Mouse (Mus musculus) left cerebral cortex, adult 18-20 months (tissue): ENCODE data around the gene Sco2. TPM values are rescaled to one million over a fixed set of nuclear protein-coding genes. Genes with fewer than 3 reads are reported as not detected.

Source experiments
- DNase-seq, 2 experiments: peaks; one replicate each; pipeline ENCODE4 v3.0.0; 2021 to 2022; ENCODE audit warnings: low spot score in 2 of 2, mixed read lengths in 1 of 2
- long read RNA-seq, 2 experiments: library from polyadenylated mRNA; stranded (forward); transcript quantifications; one replicate each; pipeline ENCODE4 v2.0.0; 2021
- total RNA-seq, 2 experiments: library from RNA; stranded (reverse); gene quantifications; 2 replicates each; pipeline ENCODE4 v1.2.3; 2021

The Sco2 gene
- total RNA-seq = 10 to 100 TPM; 27.7 to 28.6 TPM
- long read RNA-seq, experiment 1, transcript Sco2-201 (3 exons, 1,145 nt) = major isoform, 7 of 20 reads
- long read RNA-seq, experiment 1, partial matches to known transcripts = 11 of 20 reads
- long read RNA-seq, experiment 1, other reads (novel, unspliced or antisense) = 0 of 20 reads
- long read RNA-seq, experiment 2, transcript Sco2-201 (3 exons, 1,145 nt) = major isoform, 6 of 15 reads
- long read RNA-seq, experiment 2, partial matches to known transcripts = 8 of 15 reads
- long read RNA-seq, experiment 2, other reads (novel, unspliced or antisense) = 0 of 15 reads

DNA sequence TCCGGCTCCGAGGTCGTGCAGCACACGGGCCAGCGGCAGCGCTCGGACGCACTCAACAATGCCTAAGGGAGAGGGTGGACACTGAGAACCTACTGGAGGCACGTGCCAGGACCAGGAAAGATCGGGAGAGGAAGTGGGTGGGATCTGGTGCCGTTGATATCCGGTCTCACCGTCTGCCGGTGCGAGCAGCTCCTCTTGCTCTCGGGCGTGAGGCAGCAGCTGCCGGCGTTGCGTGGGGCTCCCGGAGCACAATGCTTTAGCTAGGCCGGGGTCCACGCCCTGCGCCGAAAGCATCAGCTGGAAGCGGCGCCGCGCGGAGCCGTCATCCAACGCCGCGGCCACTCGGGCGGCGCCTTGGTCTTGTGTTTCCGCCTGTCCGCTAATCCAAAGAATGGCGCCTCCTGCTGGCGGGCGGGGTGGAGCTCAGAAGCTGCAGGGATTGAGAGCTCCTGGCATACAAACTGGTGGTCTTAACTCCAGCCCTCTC is at the start of gene Sco2:
TSS of gene Sco2 (minus strand) at position 85 of the 487 bp plus-strand sequence.
- DNase-seq = peak; percentile 93 to 96

- DNase-seq = no peak
Measured at GRCm38 (mm10) chr15:89421938-89422337, 48.3 kb upstream of the Sco2 start.

DNA sequence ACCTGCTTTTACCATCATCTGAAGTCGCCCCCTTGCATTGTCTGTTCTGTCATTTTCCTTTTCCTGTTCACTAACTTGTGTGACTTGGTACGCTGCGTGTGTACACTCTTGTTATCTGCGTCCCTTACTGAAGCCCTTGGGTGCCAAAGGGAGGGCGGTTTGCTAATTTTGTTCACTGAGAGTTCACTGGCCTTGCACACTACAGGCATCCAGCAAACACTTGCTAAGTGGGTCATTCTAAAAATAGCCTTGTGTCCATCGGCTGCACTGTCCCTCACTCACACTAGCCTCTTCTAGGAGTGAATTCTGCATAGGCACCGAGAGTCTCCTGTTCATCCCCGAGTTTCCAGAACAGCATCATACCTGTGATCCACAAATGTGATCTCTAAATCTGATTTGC is 41.6 kb upstream of the Sco2 start:
- DNase-seq = no peak

DNA sequence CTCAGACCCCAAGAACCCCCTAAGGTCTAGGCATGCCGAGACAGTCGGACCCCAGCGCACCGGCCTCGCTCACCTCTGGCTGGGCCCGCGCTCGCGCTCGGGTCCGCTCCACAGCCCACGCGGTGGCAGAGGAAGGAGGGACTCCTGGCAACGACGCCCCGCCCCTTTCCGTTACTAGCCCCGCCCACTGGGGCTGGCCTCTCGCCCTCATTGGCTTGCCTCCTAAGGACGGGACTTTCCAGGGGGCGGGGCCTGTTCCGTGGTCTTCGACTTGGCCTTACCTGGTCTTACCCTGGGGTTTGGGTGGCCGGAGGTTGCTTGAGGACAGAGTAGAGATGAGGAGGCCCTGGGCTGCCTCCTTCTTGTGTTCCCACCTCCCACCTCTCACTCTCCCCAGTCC is 36.5 kb upstream of the Sco2 start, which contains the start of gene Syce3:
TSS of gene Syce3 (minus strand) at position 386 of the 400 bp plus-strand sequence.
- DNase-seq = no peak

GRCm38 (mm10) chr15:89406691-89407090 is 33.0 kb upstream of the Sco2 start:
- no peak for DNase-seq

DNA sequence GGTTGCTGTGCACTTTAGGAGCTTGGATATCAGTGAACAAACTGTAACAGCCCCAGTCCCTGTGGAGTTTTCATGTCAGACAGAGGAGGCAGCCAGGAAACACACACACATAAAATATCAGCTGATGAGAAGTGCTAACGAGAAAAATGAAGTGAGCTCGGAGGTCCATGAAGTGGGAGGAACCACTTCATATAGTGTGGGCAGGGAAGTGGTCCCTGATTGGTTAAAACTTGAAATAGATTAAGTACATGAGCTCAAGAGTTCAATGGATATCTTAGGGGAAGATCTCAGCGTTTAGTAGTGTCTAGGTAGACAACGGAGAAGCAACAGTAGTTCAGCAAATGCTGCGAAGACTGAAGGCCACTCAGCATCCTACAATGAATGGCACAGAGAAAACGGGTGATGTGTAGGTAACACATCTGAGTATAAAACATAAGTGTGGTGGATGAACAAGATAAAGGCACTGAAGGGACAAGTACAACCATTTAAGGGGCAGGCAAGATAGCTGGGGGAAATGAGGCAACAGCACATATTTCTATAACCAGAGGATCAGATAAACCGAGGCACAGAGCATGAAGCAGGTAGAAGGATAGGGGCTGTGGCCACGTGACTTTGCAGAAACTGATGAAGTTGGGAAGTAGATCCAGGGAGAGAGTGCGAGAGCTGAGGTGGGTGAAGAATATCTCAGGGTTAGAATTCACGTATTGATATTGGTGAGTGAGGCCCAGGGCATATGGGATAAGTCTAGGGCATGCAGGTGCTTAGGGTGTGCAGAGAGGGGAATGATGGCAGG is 31.4 kb upstream of the Sco2 start:
- no peak for DNase-seq

DNA sequence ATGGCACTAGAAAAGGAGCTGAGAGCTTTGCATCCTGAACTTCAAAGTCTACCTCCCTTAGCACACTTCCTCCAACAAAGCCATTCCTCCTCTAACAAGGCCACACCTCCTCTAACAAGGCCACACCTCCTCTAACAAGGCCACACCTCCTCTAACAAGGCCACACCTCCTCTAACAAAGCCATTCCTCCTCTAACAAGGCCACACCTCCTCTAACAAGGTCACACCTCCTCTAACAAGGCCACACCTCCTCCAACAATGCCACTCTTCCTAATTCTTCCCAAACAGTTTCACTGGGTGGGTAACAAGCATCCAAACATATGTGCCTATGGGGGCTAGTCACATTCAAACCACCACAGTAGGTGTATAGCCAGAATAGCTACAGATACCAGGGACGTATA is 28.8 kb upstream of the Sco2 start:
- no peak for DNase-seq

DNA sequence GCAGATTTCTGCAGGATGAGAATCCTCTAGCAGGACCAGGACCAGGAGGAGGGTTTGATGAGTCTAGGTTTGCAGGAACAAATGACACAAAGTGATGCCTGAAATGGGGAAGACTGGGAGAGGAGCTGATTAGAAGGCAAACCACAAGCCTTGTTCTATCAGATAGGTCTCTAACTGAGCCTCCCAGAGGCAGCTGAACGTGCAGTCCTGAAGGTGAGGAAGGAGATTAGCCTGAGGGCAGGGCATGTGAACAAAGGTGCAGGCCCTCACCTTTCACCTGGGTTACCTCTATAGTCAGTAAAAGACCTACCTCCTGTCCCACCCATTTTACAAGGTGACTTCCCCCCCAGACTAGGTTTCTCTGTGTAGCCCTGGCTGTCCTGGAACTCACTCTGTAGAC is 26.1 kb upstream of the Sco2 start:
- no peak for DNase-seq

GRCm38 (mm10) chr15:89398146-89398545 is 24.5 kb upstream of the Sco2 start:
- DNase-seq = no peak

DNA sequence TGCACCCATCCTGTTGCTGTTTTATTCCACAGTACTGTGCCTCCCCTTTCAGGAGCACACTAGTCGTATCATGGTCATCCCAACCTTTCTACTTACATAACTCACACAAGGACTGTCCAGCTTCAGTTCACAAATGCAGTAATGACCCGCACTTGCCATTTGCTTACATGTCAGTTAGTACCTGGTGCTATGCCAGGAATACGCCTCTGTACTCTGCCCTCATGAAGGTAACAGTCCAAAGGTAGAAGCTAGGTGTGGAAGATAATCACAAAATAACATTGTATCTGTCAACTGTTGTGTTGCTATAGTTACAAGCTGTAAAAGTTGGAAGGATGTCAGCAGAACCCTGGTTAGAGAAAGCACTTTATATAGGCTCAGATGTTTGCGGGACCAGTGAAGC is 23.2 kb upstream of the Sco2 start:
- DNase-seq = no peak

GRCm38 (mm10) chr15:89390081-89390480 is 16.4 kb upstream of the Sco2 start:
- no peak for DNase-seq

- DNase-seq = no peak
Measured at GRCm38 (mm10) chr15:89387127-89387526, 13.5 kb upstream of the Sco2 start.

GRCm38 (mm10) chr15:89384617-89385016 is 11.0 kb upstream of the Sco2 start, which contains the start of gene Klhdc7b:
Klhdc7b (plus strand) TSS chr15:89384917.
- no peak for DNase-seq

DNA sequence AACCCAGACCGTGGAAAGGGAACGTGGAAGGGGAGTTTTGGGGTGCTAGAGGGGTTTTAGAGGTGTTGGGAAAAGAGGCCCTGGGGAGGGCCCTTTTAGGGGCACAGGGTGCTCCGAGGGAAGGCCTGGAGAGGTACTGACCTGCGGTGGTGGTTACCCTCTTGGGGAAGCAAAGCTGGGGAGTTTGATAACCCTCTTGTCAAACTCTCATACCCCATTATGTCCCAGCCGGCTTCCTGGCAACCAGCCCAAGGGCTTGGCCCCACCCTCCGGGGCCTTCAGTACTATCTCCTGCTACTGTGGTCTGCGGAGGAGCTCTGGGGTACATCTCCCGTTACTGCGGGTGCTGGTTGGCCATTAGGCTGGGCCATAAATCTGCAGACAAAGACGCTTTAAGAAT is 5.8 kb upstream of the Sco2 start:
- DNase-seq = no peak

DNA sequence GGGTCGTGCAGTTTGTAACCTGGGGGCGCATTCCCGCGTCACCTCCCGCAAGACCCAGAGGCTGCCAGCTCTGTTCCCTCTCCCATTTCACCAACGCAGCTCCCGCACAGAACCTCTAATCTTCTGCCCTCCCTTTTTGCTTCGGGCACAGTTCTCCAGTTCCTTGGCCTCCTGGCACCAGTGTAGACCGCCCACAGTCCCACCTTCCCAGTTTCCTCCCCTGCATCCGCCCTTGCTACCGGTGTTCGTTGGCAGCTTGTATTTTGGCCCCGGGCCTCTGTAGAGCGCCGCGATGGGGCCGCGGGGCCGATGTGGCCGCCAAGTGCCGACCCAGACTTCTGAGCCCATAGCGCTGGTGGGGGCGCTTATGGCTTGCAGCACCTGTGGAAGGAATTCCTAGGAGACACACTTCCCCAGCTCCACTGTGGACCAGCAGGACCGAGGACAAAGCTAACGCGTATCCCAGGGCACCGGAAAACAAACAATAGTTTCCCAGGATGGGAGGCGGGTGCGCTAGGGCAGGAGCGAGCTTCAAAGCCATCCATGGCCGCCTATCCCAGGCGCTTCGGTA is 5.3 kb upstream of the Sco2 start, which contains the start of gene Odf3b:
TSS of gene Odf3b (minus strand) at position 452 of the 571 bp plus-strand sequence.
- DNase-seq = no peak

DNA sequence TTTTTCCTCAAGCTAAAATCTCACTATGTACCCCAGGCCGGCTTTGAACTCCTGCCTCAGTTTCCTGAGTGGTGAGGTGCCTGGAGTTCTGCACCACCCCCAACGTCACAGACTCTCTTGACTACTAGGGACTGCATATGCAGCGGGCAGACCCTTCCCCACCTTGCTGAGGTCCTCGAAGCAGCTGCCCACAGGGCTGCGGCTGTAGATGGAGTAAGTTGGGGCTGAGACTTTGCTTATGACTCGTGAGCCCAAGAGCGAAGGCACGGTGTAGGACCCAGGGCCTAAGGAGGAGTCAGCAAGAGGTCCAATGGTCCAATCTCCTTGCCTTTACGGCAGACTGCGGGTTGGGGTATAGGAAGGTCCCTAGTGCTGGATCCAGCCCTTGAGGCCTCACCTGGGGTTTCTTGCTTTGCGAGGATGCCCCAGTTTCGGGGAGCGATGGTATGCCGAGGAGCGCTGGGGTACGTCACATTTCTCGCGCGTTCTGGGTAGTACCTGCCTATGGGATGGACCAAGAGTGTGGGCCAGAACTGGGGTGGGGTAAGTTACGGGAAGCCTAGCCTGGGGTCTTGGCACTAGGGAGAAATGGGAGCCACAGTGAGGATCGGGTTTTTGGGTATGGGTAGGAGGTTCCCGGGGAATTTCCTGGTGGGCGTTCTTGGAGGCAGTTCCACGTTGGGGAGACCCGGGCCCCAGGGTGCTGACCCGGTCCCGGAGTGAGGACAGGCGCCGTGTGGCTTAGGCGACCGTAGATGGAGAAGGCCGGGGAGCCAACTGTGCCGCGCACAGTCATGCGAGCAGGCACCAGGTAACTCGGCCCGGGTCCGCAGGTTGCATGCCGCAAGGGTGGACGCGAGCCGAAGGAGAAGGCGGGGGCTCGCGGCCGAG is 4.5 kb upstream of the Sco2 start:
- no peak for DNase-seq

DNA sequence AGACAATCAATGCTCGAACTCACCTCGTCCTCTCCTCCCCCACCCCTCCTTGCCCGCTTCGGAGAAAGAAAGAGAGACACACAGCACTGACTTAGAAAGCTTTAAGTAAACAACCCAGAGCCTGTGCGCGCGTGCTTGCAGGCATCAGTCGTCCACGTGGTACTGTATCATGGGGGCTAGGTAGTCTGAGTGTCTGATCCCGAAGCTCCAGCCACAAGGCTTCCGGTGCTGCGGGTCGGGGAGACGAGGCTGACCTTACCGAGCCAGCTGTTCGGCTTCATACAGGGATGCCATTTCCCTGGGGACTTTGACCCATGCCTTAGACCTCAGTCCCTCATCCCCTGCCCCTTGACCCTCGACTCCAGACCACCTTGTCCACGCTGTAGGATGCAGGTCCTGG is 3.7 kb upstream of the Sco2 start:
- no peak for DNase-seq

- DNase-seq = no peak
Measured at GRCm38 (mm10) chr15:89376957-89377356, 3.3 kb upstream of the Sco2 start, which contains the start of gene Tymp. Tymp (minus strand) TSS chr15:89377039.

DNA sequence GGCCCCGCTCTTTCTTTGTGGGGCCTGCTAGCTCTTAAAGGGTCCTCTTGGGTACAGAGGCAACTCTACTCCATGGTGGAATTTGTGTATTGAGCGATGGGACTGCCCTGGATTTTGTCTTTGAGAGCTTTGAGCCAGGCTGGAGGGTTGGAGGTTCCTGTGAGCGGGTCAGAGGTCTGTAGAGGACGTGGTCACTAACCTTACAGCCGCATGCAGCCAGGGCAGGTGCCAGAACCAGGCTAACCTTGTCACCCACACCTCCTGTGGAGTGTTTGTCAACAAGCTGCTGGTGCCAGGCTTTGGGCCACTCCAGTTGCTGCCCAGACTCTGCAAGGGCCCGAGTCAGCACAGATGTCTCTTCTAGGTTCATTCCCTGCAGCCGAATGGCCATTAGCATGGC is 2.4 kb upstream of the Sco2 start:
- no peak for DNase-seq

GRCm38 (mm10) chr15:89374801-89375534 is 1.3 kb upstream of the Sco2 start:
- DNase-seq = no peak
